Mouse (Mus musculus) hindlimb bud, embryonic 11.5 days (tissue): Measurements from ENCODE around the gene Rbm38.
A peak's percentile ranks its signal among the peaks of the same experiment; 100 is the strongest.

Experiments
- DNase-seq: peaks from one replicate; pipeline ENCODE4 v3.0.0-alpha.2; 2012; ENCODE audit warnings: low read depth, low spot score; ENCODE audit errors: extremely low spot score

The Rbm38 gene

DNA sequence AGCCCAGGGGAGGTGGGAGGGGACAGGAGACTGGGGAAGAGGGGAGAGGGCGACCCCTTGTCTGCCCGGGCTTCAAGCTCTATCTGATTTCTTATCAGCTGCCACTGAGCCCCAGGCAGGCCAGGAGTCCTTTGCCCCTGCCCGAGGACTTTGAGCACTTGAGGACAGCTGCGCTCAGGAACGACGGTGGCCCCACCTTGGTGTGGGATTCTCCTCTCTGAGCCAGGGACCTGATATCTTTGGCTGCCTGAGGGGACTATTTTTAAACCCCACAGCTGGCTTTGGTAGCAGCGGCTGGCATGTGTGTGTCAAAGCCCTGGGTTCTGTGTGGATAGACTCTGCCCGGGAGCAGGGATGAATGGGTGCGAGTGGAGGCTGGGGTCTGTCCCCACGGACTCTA, 37.3 kb downstream of the Rbm38 start:
- no peak for DNase-seq

DNA sequence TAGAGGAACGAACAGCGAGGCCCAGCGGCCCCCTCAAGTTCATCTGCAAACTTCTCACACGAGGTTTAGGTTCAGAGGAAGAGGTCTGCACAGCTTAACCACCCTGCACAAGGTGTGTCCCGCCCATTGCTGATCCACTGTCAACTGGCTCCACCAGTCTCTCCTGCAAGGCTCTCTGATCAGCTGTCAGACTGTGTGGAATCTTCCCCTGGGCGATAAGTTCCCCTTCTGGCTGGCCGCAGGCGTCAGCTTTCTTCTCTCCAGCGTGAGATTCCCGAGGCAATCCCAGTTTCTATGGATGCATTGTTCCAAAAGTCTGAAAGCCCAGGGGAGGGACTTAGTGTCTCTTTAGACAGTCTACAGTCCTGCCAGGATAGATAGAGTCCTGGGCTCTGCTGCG, 38.0 kb downstream of the Rbm38 start:
- DNase-seq: no peak

DNA sequence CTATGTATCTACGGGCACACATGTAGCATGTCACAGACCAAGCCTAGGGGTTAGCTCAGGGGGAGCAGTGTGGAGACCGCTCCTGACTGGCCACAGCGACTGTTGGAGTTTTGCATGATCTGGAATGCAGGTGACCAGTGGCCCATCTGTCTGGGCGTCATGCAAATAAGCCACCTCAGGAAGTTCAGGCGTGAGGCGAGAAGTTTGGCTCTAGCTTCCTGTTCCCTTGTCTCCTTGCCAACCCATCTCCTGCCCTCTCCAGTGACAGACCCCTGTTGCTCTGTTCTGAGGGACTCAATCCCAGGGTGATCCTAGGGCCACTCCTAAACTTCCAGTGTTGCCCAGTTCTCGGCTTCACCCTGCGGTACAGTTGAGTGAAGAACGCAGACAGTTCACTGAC, 40.2 kb downstream of the Rbm38 start:
- DNase-seq: no peak

DNA sequence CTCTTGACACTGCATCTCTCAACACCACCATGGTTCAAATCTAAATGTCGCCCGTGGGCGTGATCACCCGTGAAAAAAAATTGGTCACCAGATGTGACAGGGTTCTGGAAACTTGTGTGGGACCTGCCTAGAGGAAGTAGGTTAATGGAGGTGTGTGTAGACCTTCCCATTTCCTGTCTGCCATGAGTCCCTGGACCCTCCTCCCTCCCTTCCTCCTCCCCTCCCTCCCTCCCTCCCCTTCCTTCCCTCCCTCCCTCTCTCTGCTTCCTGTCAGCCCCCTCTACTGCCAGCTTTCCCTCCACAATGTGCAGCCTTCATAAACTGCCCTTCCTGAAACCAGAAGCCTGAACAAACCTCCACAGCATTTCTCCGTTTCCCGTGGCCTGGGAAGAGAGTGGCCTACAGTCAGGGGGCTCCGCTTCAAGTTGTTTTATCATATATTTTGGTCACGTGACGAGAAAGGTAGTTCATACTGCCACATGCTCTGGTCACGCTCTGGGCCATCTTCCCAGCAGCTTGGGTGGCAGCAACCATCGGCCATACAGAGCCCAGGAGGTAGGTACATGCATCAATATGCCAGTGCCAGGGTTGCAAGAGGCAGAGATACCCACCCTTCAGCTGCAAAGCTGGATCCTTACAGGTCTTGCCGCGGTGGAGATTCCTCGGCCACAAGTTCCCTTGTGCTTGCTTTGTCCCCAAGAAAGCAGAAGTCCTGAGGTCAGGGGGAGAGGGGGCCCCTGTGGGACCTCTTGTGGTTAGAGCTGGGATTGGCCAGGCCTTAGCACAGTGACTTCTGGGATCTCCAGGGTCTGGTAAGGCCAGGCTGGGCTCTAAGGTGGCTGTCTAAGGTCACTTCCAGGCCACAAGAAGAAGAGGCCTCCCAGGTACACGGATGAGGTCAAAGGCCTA, 41.4 kb downstream of the Rbm38 start:
- DNase-seq: no peak

DNA sequence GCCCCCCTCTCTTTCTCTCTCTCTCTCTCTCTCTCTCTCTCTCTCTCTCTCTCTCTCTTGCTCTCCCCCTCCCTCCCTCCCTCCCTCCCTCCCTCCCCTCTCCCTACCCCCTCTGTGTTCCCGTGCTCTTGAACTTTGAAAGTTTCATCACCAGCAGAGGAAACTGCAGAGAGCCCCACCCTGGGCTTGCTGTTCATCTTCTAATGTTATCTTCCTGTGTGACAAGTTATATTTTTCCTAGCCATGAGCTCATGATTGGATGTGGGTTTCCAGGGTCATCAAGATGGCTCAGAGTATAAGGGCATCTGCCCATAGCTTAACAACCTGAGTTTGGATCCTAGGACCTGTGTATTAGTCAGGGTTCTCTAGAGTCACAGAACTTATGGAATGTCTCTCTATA, 42.9 kb downstream of the Rbm38 start:
- no peak for DNase-seq

DNA sequence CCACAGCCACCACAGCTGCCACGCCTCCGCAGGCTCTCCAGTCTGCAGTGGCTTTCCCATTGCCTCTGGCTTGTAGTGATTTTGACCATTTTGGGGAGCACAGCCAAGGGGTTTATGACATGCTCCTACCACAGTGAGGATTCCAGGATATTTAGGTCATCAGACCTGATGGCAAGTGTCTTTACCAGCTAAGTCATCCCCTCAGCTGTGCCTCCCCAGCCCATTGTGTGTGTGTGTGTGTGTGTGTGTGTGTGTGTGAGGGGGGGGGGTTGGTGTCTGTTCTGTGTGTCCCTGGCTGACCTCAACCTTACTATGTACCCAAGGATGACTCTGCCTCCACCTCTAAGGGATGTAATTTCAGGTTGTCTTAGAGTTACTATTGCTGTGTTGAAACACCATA, 44.6 kb downstream of the Rbm38 start:
- no peak for DNase-seq

DNA sequence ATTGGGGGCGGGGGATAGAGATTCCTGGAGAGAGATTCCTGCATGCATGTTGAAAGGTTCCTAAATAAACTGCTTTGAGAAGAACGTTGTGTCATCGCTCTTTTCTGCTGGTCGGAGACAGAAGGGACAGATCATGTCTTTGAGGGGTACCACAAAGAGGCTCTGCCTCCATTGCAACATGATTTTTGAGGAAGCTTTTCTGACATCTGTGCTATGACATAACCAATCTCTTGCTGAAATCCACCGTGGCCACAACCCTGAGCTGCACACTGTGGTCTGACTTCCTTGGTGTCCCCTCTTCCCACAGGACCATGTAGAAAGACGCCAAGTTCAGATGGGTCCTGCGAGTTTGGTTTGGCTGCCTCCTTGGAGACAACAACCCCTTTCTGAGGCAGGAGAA, 52.6 kb downstream of the Rbm38 start:
- DNase-seq: no peak

DNA sequence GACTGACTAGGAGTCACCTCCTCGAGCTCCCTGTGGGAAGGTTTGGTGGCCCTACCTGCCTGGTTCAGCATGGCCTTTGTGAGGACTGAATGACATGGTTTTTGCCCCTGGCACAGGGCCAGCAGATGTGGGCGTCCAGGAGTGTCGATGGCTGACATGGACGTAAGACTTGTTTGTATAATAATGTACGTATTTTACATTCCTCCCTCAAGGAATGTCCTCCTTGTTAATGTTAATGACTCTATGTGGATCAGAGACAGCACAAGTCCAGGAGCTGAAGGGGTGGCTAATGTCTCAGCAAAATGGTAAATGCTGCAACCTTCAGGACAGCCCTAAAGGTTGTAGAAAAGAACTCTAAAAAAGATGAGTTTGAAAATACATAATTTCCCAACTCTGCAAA, 53.4 kb downstream of the Rbm38 start:
- DNase-seq: no peak

DNA sequence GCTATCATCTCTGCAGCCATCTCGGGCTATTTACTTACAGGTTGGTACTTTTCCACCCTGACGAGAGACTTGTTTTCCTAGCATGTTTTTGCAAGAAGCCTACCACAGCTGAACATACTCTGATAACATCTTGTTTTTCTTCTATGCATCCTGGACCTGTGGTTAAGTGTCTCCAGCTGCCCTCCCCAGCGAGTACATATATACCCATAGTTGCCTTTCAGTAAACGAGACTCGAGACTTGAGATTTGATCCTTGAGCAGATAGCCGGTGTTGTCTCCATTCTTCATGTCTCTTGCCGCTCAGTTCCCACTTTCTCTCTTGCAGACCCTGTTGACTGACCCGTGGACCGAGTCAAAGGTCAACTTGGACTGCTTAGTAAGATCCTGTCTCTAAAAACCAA, 56.6 kb downstream of the Rbm38 start:
- no peak for DNase-seq

DNA sequence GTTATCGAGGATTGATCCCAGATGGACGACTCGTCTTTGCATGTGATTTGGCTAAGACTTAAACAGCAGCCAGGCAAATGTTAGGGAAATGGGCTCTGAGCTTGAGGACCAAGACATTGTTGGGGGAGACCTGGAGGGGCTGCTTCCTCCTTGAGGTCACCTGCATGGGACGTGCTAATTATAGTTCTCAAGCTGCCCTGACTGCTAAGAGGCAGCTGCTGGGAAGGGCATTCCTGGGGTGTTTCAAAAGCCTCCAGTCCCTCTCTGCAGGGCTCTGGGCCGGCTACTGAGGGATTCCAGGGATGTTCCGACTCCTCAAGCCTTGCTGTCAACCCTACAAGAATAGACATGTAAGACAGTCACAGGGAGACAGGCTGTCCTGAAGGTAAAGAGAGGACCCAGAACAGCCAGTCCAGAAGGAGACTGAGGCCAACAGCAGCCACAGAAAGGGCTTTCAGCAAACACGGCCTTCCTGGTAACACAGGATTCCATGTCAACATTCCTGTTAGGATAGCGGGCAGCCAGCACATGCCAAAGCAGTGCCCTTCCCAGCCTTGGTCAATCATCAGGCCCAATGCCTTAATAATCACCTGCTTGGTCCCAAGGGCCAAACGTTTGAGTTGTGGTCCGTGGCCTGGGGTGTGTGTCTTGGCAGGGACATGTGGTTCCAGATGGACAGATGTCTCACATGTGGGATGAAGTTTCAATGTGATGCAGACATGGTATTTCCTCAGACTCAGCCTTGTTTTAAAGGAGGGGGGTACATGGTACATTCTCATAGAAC, 59.7 kb downstream of the Rbm38 start:
- DNase-seq: no peak

DNA sequence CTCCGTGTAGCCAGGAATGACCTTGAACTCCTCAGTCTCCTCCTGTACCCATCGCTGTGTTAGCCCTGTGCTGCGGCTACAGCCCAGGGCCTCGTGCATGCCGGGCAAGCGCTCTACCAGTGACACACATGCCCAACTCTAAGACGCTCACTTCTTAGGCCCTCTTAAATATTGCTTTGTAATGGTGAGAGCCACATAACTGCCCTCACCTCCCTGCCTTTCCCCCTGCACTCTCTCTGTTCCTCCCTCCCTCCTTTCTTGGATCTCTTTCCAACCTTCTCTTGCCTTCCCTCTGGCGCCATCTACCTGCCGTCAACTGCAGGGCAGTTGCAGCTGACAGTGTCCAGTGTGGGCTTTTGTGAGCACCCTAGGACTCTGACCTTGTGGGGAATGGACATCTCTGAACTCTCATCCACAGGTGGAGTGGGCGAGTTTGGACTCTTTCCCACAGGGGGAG, 60.5 kb downstream of the Rbm38 start:
- peak; percentile 64 for DNase-seq

DNA sequence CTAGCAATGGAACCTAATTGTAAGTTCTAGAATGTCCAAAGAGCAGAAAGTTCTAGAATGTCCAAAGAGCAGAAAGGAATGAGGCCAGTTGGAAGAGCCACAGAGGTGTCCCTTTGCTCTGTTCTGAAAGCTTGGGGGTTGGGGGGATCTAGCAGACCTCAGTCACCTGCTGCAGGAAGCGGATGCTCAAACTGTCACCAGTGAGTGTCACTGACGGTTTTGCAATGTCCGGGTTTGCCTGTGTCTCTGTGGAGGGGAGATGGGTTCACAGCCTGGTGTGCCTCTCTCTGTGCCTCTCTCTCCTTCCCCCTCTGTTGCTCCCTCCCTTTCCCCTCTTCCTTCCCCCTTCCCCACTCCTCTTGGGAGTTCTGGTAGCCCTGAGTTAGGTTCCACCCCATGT, 62.4 kb downstream of the Rbm38 start:
- no peak for DNase-seq

DNA sequence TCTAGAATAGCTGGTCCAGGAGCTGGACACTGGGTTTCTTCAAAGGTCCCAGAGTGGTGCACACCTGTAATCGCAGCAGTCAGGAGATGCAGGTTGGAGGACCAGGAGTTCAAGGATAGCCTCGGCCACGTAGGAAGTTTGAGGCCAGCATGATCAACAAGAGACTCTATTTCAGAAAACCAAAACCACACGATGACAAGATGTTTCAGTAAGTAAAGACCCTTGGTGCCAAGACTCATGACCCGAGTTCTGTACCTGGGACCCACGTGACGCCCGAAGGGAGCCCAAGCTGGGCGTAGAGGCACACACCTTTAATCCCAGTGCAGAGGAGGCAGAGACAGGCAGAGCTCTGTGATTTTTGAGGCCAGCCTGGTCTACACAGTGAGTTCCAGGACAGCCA, 62.8 kb downstream of the Rbm38 start:
- DNase-seq: no peak

DNA sequence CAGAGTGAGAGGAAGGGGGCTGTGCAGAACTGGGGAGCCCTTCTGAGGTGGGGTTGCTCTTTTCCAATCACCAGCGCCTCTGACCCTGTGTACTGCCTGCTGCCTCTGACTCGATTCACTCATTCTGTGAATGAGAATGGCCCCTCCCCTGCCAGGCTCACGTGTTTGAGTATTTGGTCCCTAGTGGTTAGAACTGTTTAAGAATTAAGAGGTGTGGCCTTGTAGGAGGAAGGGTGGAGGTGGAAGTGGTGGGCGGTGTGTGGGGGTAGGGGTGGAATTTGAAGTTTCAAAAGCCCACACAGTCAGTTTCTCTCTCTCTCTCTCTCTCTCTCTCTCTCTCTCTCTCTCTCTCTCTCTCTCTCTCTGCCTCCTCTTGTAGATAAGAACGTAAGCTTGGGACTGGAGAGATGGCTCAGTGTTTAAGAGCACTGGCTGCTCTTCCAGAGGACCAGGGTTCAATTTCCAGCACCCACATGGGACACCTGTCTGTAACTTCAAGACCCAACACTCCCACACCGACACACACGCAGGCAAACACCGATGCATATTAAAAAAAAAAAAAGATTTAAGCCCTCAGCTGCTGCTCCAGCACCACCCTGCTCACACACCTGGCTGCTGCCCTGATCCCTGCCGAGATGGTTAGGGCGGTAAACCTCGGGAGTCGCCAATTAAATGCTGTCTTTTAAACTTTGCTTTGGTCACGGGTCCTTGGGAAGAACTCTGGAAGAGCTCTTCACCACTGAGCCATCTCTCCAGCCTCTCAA, 63.6 kb downstream of the Rbm38 start:
- DNase-seq: no peak
